Mouse (Mus musculus) cerebellum, adult 11 months (tissue): ENCODE results near the gene Pcdh20.

Experiments used
- DNase-seq: peaks from one replicate; pipeline ENCODE4 v3.0.0; 2022

The Pcdh20 gene

GRCm38 (mm10) chr14:88470495-88471434 lies at the start of gene Pcdh20:
Pcdh20 (minus strand) TSS chr14:88471396.
- no peak for DNase-seq

GRCm38 (mm10) chr14:88479909-88480308 lies 8.7 kb upstream of the Pcdh20 start:
- no peak for DNase-seq

- no peak for DNase-seq
Observed at GRCm38 (mm10) chr14:88469956-88470355, 1.2 kb downstream of the Pcdh20 start.

- no peak for DNase-seq
Observed at GRCm38 (mm10) chr14:88469361-88469760, 1.8 kb downstream of the Pcdh20 start.

- DNase-seq: no peak
Observed at GRCm38 (mm10) chr14:88466416-88466815, 4.8 kb downstream of the Pcdh20 start.

GRCm38 (mm10) chr14:88464356-88464755 lies 6.8 kb downstream of the Pcdh20 start:
- DNase-seq: no peak

GRCm38 (mm10) chr14:88463357-88463756 lies 7.8 kb downstream of the Pcdh20 start:
- DNase-seq: no peak

- no peak for DNase-seq
Observed at GRCm38 (mm10) chr14:88462944-88463343, 8.3 kb downstream of the Pcdh20 start.

- no peak for DNase-seq
Observed at GRCm38 (mm10) chr14:88460705-88461104, 10.5 kb downstream of the Pcdh20 start.

GRCm38 (mm10) chr14:88443304-88443703 lies 27.9 kb downstream of the Pcdh20 start:
- DNase-seq: no peak

- no peak for DNase-seq
Observed at GRCm38 (mm10) chr14:88429393-88429792, 41.8 kb downstream of the Pcdh20 start.

GRCm38 (mm10) chr14:88427370-88427769 lies 43.8 kb downstream of the Pcdh20 start:
- DNase-seq: no peak
